Mouse (Mus musculus) 416B (cell line): ENCODE results near the gene Gm2897.
"Not testable (repeated sequence)": the region's sequence is repeated elsewhere in the genome, so short reads cannot be mapped to it uniquely, and the experiment has no call there.

Experiments
- DNase-seq: peaks from one replicate; pipeline ENCODE4 v3.0.0; 2011; ENCODE audit warnings: low read depth

Gm2897 gene

GRCm38 (mm10) chr14:3048727-3049512, at the start of gene Gm2897:
Gene Gm2897, plus strand, starts transcription at chr14:3049285.
- not testable (repeated sequence) for DNase-seq

- DNase-seq = not testable (repeated sequence)
Measured at GRCm38 (mm10) chr14:3029702-3030101, 19.4 kb upstream of the Gm2897 start, which contains the start of gene Gm2888. Gene Gm2888, plus strand, starts transcription at chr14:3030002.

- DNase-seq = not testable (repeated sequence)
Measured at GRCm38 (mm10) chr14:3049513-3049800, 372 bp downstream of the Gm2897 start.

GRCm38 (mm10) chr14:3050087-3050486, 1.0 kb downstream of the Gm2897 start:
- not testable (repeated sequence) for DNase-seq

- DNase-seq = not testable (repeated sequence)
Measured at GRCm38 (mm10) chr14:3116051-3116450, 67.0 kb downstream of the Gm2897 start.
